Mouse (Mus musculus): ENCODE results near the gene Zmynd12. TPM values are rescaled to one million over a fixed set of nuclear protein-coding genes. Genes with fewer than 3 reads are reported as not detected.
A peak's percentile ranks its signal among the peaks of the same experiment; 100 is the strongest.

Gene Zmynd12
- polyA plus RNA-seq, 1 experiment from 2014 or later, result 0.31 TPM

GRCm38 (mm10) chr4:119430678-119431077 is 8.1 kb downstream of the Zmynd12 start:
- H3K27me3 ChIP-seq (ENCODE audit: control insufficient read depth, insufficient read depth, low read depth, low read length), result no peaks in the 10 kb centered on the region
- no peaks in the 10 kb centered on the region for H3K36me3 ChIP-seq (ENCODE audit: control insufficient read depth, insufficient read depth)
- peaks cover 9% of the 10 kb centered on the region for H3K4me1 ChIP-seq (ENCODE audit: control insufficient read depth, low read depth, low read length)
- H3K9ac ChIP-seq (ENCODE audit: low read depth, low read length), result no peak overlapping the region
- H3K4me3 ChIP-seq (ENCODE audit: low read depth, low read length), result no peak overlapping the region
- 23% methylated on average over 5 of the region's 5 CpGs for WGBS (ENCODE audit: insufficient replicate concordance)
- H3K4me2 ChIP-seq (ENCODE audit: low read depth, low read length), result peak overlapping the region; percentile 34
- ATAC-seq (ENCODE audit: low read depth), result 0 out of 2 replicates have a peak, but pooled peaks have one; percentile 54
- H3K9me3 ChIP-seq (replicated peaks; ENCODE audit: control insufficient read depth, low read length), result peaks cover under 1% of the 10 kb centered on the region; the same call in 1 of the 2 replicates
- no peak overlapping the region for H3K27ac ChIP-seq (ENCODE audit: low read length)

GRCm38 (mm10) chr4:119437936-119438335 is 15.3 kb downstream of the Zmynd12 start:
- Histone ChIP-seq H3K27me3 (ENCODE audit: control insufficient read depth, insufficient read depth, low read depth, low read length) (no peaks in the 10 kb centered on the region), H3K4me3 (ENCODE audit: low read depth, low read length) (no peak overlapping the region), H3K27ac (ENCODE audit: low read length) (no peak overlapping the region), H3K9ac (ENCODE audit: low read depth, low read length) (no peak overlapping the region), H3K4me2 (ENCODE audit: low read depth, low read length) (no peak overlapping the region), H3K4me1 (ENCODE audit: control insufficient read depth, low read depth, low read length) (no peaks in the 10 kb centered on the region), H3K9me3 (replicated peaks; ENCODE audit: control insufficient read depth, low read length) (peaks cover 3% of the 10 kb centered on the region; the same call in 1 of the 2 replicates), H3K36me3 (ENCODE audit: control insufficient read depth, insufficient read depth) (no peaks in the 10 kb centered on the region)
- WGBS (ENCODE audit: insufficient replicate concordance), result 62% methylated on average over 2 of the region's 2 CpGs
- no peak for ATAC-seq (ENCODE audit: low read depth)

DNA sequence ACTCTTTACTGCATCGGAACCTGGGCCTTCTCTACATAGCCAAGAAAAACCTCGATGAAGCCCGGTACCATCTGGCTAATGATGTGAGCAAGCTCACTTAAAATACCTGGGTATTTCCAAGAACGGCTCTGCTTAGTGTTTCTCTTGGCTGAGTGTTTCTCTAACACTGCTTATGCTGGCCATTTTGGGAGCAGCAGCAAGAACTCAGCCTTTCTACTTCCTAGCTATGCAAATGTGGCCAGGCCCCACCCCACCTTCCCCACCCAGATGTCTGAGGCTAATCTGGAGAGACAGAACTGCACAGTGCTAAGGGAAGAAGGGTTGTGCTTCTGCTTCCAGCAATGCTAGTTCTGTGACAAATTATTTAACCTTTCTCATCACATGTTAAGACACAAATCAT is 19.2 kb downstream of the Zmynd12 start:
- H3K36me3 ChIP-seq (ENCODE audit: control insufficient read depth, insufficient read depth), result no peaks in the 10 kb centered on the region
- WGBS (ENCODE audit: insufficient replicate concordance), result 84% methylated on average over 4 of the region's 4 CpGs
- no peaks in the 10 kb centered on the region for H3K4me1 ChIP-seq (ENCODE audit: control insufficient read depth, low read depth, low read length)
- H3K9ac ChIP-seq (ENCODE audit: low read depth, low read length), result no peak overlapping the region
- no peak overlapping the region for H3K4me3 ChIP-seq (ENCODE audit: low read depth, low read length)
- H3K4me2 ChIP-seq (ENCODE audit: low read depth, low read length), result no peak overlapping the region
- no peaks in the 10 kb centered on the region for H3K27me3 ChIP-seq (ENCODE audit: control insufficient read depth, insufficient read depth, low read depth, low read length)
- no peak for ATAC-seq (ENCODE audit: low read depth)
- H3K9me3 ChIP-seq (replicated peaks; ENCODE audit: control insufficient read depth, low read length), result no peaks in the 10 kb centered on the region
- no peak overlapping the region for H3K27ac ChIP-seq (ENCODE audit: low read length)

DNA sequence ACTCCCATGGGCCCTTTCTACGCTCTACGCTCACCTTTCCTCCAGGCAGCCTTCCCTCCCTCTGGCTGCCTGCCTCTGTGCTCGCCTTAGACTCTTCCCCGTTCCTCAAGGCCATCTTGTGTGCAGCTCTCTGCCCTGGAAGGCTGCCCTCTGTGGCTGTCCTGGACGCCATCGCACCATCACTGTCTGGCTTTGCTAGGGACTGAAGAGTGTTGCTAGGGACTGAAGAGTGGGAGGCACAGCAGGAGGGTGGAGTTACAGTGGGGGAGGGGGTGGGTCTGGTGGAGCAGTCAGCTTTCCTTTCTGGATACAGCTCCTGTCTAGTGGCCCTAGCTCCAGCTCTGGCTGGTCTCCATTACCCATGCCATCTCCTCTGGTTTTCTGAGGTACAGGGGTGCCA is 19.9 kb downstream of the Zmynd12 start:
- 48% methylated on average over 6 of the region's 6 CpGs for WGBS (ENCODE audit: insufficient replicate concordance)
- Histone ChIP-seq H3K27me3 (ENCODE audit: control insufficient read depth, insufficient read depth, low read depth, low read length) (no peaks in the 10 kb centered on the region), H3K4me1 (ENCODE audit: control insufficient read depth, low read depth, low read length) (no peaks in the 10 kb centered on the region), H3K9me3 (replicated peaks; ENCODE audit: control insufficient read depth, low read length) (no peaks in the 10 kb centered on the region), H3K4me2 (ENCODE audit: low read depth, low read length) (no peak overlapping the region), H3K9ac (ENCODE audit: low read depth, low read length) (no peak overlapping the region), H3K4me3 (ENCODE audit: low read depth, low read length) (no peak overlapping the region), H3K36me3 (ENCODE audit: control insufficient read depth, insufficient read depth) (no peaks in the 10 kb centered on the region), H3K27ac (ENCODE audit: low read length) (no peak overlapping the region)
- no peak for ATAC-seq (ENCODE audit: low read depth)

DNA sequence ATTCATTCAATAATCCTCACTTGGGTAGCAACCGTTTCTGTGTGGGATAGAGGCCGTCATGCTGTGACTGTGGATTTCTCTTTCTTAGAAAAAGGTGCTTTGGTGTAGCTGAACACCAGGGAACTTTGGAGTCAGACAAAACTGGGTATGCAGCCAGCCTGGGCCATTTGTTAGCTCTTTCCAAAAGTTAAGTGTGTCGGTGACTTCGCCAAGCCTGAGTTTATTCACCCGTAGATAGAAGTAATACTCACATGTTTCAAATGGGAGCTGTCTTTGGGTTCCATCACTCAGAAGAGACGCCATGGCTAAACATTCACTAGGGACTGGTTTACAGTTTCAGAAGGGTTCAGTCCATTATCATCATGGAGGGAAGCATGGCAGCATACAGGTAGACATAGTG is 24.6 kb downstream of the Zmynd12 start:
- Histone ChIP-seq H3K4me3 (ENCODE audit: low read depth, low read length) (no peak overlapping the region), H3K36me3 (ENCODE audit: control insufficient read depth, insufficient read depth) (no peaks in the 10 kb centered on the region), H3K4me2 (ENCODE audit: low read depth, low read length) (no peak overlapping the region), H3K27me3 (ENCODE audit: control insufficient read depth, insufficient read depth, low read depth, low read length) (no peaks in the 10 kb centered on the region), H3K9me3 (replicated peaks; ENCODE audit: control insufficient read depth, low read length) (no peaks in the 10 kb centered on the region), H3K27ac (ENCODE audit: low read length) (no peak overlapping the region), H3K4me1 (ENCODE audit: control insufficient read depth, low read depth, low read length) (no peaks in the 10 kb centered on the region), H3K9ac (ENCODE audit: low read depth, low read length) (no peak overlapping the region)
- no peak for ATAC-seq (ENCODE audit: low read depth)
- 74% methylated on average over 6 of the region's 6 CpGs for WGBS (ENCODE audit: insufficient replicate concordance)

- Histone ChIP-seq H3K9me3 (replicated peaks; ENCODE audit: control insufficient read depth, low read length) (no peaks in the 10 kb centered on the region), H3K4me2 (ENCODE audit: low read depth, low read length) (no peak overlapping the region), H3K36me3 (ENCODE audit: control insufficient read depth, insufficient read depth) (no peaks in the 10 kb centered on the region), H3K4me3 (ENCODE audit: low read depth, low read length) (no peak overlapping the region), H3K9ac (ENCODE audit: low read depth, low read length) (no peak overlapping the region), H3K27me3 (ENCODE audit: control insufficient read depth, insufficient read depth, low read depth, low read length) (no peaks in the 10 kb centered on the region), H3K27ac (ENCODE audit: low read length) (no peak overlapping the region), H3K4me1 (ENCODE audit: control insufficient read depth, low read depth, low read length) (no peaks in the 10 kb centered on the region)
- no peak for ATAC-seq (ENCODE audit: low read depth)
- 41% methylated on average over 3 of the region's 3 CpGs for WGBS (ENCODE audit: insufficient replicate concordance)
These were observed 25.2 kb downstream of the Zmynd12 start for GRCm38 (mm10) chr4:119447786-119448185.

DNA sequence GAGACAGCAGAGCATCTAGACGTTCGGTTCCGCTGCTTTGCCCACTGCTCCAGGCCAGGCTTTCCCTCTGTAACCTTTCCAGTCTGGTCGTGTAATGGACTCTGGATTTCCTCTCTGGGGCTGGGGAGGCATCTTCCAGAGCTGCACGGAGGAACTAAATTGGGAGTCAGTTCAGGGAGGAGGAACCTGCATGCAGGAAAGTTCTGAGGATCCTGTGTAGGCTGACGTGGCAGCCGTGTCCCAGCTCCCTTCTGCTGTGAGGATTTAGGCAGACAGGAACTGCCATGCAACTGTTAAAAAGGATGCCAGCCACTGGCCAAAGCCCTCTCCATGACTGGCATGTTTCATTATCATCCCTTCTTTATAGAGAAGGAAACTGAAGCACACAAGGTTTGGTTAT is 27.8 kb downstream of the Zmynd12 start:
- Histone ChIP-seq H3K4me2 (ENCODE audit: low read depth, low read length) (no peak overlapping the region), H3K4me1 (ENCODE audit: control insufficient read depth, low read depth, low read length) (no peaks in the 10 kb centered on the region), H3K27me3 (ENCODE audit: control insufficient read depth, insufficient read depth, low read depth, low read length) (no peaks in the 10 kb centered on the region), H3K9ac (ENCODE audit: low read depth, low read length) (no peak overlapping the region), H3K9me3 (replicated peaks; ENCODE audit: control insufficient read depth, low read length) (no peaks in the 10 kb centered on the region), H3K4me3 (ENCODE audit: low read depth, low read length) (no peak overlapping the region), H3K36me3 (ENCODE audit: control insufficient read depth, insufficient read depth) (no peaks in the 10 kb centered on the region), H3K27ac (ENCODE audit: low read length) (no peak overlapping the region)
- ATAC-seq (ENCODE audit: low read depth), result no peak
- 57% methylated on average over 7 of the region's 7 CpGs for WGBS (ENCODE audit: insufficient replicate concordance)

- Histone ChIP-seq H3K4me2 (ENCODE audit: low read depth, low read length) (no peak overlapping the region), H3K9me3 (replicated peaks; ENCODE audit: control insufficient read depth, low read length) (no peaks in the 10 kb centered on the region), H3K4me3 (ENCODE audit: low read depth, low read length) (no peak overlapping the region), H3K27ac (ENCODE audit: low read length) (no peak overlapping the region), H3K9ac (ENCODE audit: low read depth, low read length) (no peak overlapping the region), H3K36me3 (ENCODE audit: control insufficient read depth, insufficient read depth) (no peaks in the 10 kb centered on the region), H3K27me3 (ENCODE audit: control insufficient read depth, insufficient read depth, low read depth, low read length) (no peaks in the 10 kb centered on the region), H3K4me1 (ENCODE audit: control insufficient read depth, low read depth, low read length) (no peaks in the 10 kb centered on the region)
- ATAC-seq (ENCODE audit: low read depth), result no peak
- WGBS (ENCODE audit: insufficient replicate concordance), result 52% methylated on average over 5 of the region's 5 CpGs
These were observed 30.5 kb downstream of the Zmynd12 start for GRCm38 (mm10) chr4:119453128-119453527.

DNA sequence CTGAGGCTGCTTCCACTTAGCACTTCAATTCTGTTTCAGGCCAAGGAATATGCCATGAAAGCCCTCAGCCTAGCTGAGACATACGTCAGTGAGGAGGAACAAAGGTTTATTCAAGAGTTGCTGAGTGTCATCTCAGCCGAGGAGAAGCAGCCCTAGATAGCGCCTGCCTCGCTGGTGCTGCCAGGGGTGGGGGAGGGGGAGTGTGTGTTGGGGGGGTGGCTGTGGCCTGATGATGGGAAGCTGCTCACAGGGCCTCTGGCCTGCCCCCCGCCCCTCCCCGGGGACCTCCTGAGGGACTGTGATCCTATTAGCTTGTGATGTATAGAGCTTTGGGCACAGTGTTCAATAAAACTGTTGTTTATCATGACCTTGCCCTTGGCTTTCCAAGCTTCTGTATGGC is 30.9 kb downstream of the Zmynd12 start:
- Histone ChIP-seq H3K4me3 (ENCODE audit: low read depth, low read length) (no peak overlapping the region), H3K9me3 (replicated peaks; ENCODE audit: control insufficient read depth, low read length) (no peaks in the 10 kb centered on the region), H3K27me3 (ENCODE audit: control insufficient read depth, insufficient read depth, low read depth, low read length) (no peaks in the 10 kb centered on the region), H3K9ac (ENCODE audit: low read depth, low read length) (no peak overlapping the region), H3K4me2 (ENCODE audit: low read depth, low read length) (no peak overlapping the region), H3K4me1 (ENCODE audit: control insufficient read depth, low read depth, low read length) (no peaks in the 10 kb centered on the region), H3K27ac (ENCODE audit: low read length) (no peak overlapping the region), H3K36me3 (ENCODE audit: control insufficient read depth, insufficient read depth) (no peaks in the 10 kb centered on the region)
- ATAC-seq (ENCODE audit: low read depth), result no peak
- 21% methylated on average over 6 of the region's 6 CpGs for WGBS (ENCODE audit: insufficient replicate concordance)
